Mouse (Mus musculus) E14TG2a.4 (cell line): ENCODE results near the gene Dab2.

Experiments used
- CTCF ChIP-seq: conservative IDR thresholded peaks from 2 replicates; pipeline ENCODE4 v1.5.1; 2014; ENCODE audit warnings: low read length
- POU5F1 ChIP-seq: IDR thresholded peaks from 2 replicates; pipeline ENCODE4 v1.6.1; 2014; ENCODE audit warnings: low read length, borderline replicate concordance

DNA sequence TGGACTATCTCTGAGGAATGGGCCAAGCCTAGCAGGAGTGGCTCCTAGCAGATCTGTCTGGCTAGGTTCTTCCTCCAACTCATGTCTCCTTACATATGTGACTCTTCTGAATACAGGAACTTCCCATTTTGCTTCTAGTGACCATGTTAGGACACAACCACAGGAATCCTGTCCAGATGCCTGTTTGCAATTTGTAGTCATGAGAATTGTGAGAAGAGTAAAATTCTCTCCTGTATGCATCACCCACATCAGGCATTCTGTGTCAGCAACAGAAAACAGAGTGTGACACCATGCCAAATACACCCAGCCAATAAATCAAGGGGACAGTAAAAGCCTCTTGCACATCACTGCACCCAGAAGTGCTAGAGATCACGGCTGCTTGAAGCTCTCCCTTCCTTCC, 146.6 kb downstream of the Dab2 start:
- TF ChIP-seq CTCF = no peak
- no peak for TF ChIP-seq POU5F1
